Mouse (Mus musculus) CH12.LX (cell line): ENCODE measurements around the gene 1700017B05Rik. TPM values are rescaled to one million over a fixed set of nuclear protein-coding genes. Genes with fewer than 3 reads are reported as not detected.

Experiments
- DNase-seq: peaks from one replicate; pipeline ENCODE4 v3.0.0-alpha.2; 2013; ENCODE audit errors: extremely low read depth
- H3K27ac ChIP-seq: 2 replicates; pipeline ENCODE4 v1.5.1; 2012; ENCODE audit warnings: low read depth, mild to moderate bottlenecking, control low read depth, moderate library complexity; ENCODE audit not compliant: insufficient read depth
- H3K27me3 ChIP-seq: replicated peaks from 2 replicates; pipeline ENCODE3; 2012; ENCODE audit warnings: inconsistent platforms
- H3K36me3 ChIP-seq, 2 experiments: replicated peaks in 1 of 2; 2 replicates each; pipeline versions ENCODE3 to v1.6.1; 2012; ENCODE audit warnings: inconsistent platforms in 1 of 2, low read length in 1 of 2, mild to moderate bottlenecking in 1 of 2, mixed read lengths in 1 of 2, moderate library complexity in 1 of 2; ENCODE audit not compliant: control insufficient read depth in 1 of 2, insufficient read depth in 1 of 2
- H3K4me1 ChIP-seq, 2 experiments: 2 replicates each; pipeline ENCODE4 v1.6.1; 2012; ENCODE audit warnings: inconsistent platforms in 1 of 2, moderate library complexity in 1 of 2; ENCODE audit not compliant: insufficient read depth in 2 of 2, control insufficient read depth in 1 of 2
- H3K4me2 ChIP-seq: 2 replicates; pipeline ENCODE4 v1.6.1; 2012; ENCODE audit warnings: low read depth, mild to moderate bottlenecking, control low read depth; ENCODE audit not compliant: poor library complexity, insufficient read depth, severe bottlenecking
- H3K4me3 ChIP-seq, 3 experiments: fragments of 150-350 bp in 1 of 3; sonication (generic) in 1 of 3; replicated peaks in 1 of 3; 2 replicates each; pipeline versions ENCODE3 to v1.5.1; 2011 to 2012; ENCODE audit warnings: low read depth in 2 of 3, low read length in 2 of 3, mild to moderate bottlenecking in 2 of 3, moderate library complexity in 2 of 3, control low read depth in 1 of 3, improper control_type of control experiment in 1 of 3, inconsistent platforms in 1 of 3, mixed read lengths in 1 of 3; ENCODE audit not compliant: poor library complexity in 1 of 3
- H3K79me2 ChIP-seq: replicated peaks from 2 replicates; pipeline ENCODE4 v1.6.1; 2012; ENCODE audit warnings: mild to moderate bottlenecking, moderate library complexity; ENCODE audit not compliant: control insufficient read depth, poor library complexity, insufficient read depth, severe bottlenecking; ENCODE audit errors: extremely low read depth
- H3K9ac ChIP-seq: 2 replicates; pipeline ENCODE4 v1.6.1; 2012; ENCODE audit warnings: low read depth, mild to moderate bottlenecking, control low read depth, moderate library complexity; ENCODE audit not compliant: insufficient read depth
- H3K9me3 ChIP-seq: replicated peaks from 2 replicates; pipeline ENCODE3; 2012; ENCODE audit warnings: low read length, inconsistent platforms, mixed read lengths
- BHLHE40 ChIP-seq: IDR thresholded peaks from 2 replicates; pipeline ENCODE4 v1.6.1; 2011; ENCODE audit warnings: mild to moderate bottlenecking, low read depth, low read length, improper control_type of control experiment
- CHD1 ChIP-seq: IDR thresholded peaks from 2 replicates; pipeline ENCODE4 v1.6.1; 2012; ENCODE audit warnings: low read depth, low read length, improper control_type of control experiment, inconsistent platforms
- CTCF ChIP-seq, 2 experiments: IDR thresholded peaks in 1 of 2; conservative IDR thresholded peaks in 1 of 2; 2 replicates each; pipeline ENCODE4 v1.5.1; 2011 to 2012; ENCODE audit warnings: low read depth in 2 of 2, low read length in 2 of 2, improper control_type of control experiment in 1 of 2, inconsistent platforms in 1 of 2, mild to moderate bottlenecking in 1 of 2, moderate library complexity in 1 of 2
- ELF1 ChIP-seq: IDR thresholded peaks from 2 replicates; pipeline ENCODE4 v1.6.1; 2014; ENCODE audit warnings: low read depth, mild to moderate bottlenecking, inconsistent platforms, low read length, improper control_type of control experiment
- EP300 ChIP-seq: IDR thresholded peaks from 2 replicates; pipeline ENCODE4 v1.6.1; 2011; ENCODE audit warnings: low read length, improper control_type of control experiment
- ETS1 ChIP-seq: conservative IDR thresholded peaks from 2 replicates; pipeline ENCODE4 v1.6.1; 2012; ENCODE audit warnings: low read depth, mild to moderate bottlenecking, inconsistent platforms, low read length, improper control_type of control experiment, moderate library complexity
- GABPA ChIP-seq: IDR thresholded peaks from 2 replicates; pipeline ENCODE4 v1.6.1; 2012; ENCODE audit warnings: low read depth, low read length, improper control_type of control experiment, inconsistent platforms; ENCODE audit not compliant: insufficient replicate concordance
- IRF4 ChIP-seq: IDR thresholded peaks from 2 replicates; pipeline ENCODE4 v1.6.1; 2014; ENCODE audit warnings: low read depth, mild to moderate bottlenecking, inconsistent platforms, low read length, improper control_type of control experiment
- JUN ChIP-seq: IDR thresholded peaks from 2 replicates; pipeline ENCODE4 v1.6.1; 2011; ENCODE audit warnings: low read depth, mild to moderate bottlenecking, low read length, improper control_type of control experiment, moderate library complexity; ENCODE audit not compliant: insufficient read depth
- KAT2A ChIP-seq: IDR thresholded peaks from 2 replicates; pipeline ENCODE4 v1.6.1; 2012; ENCODE audit warnings: low read length, improper control_type of control experiment, inconsistent platforms; ENCODE audit not compliant: insufficient replicate concordance
- MAFK ChIP-seq: IDR thresholded peaks from 2 replicates; pipeline ENCODE4 v1.6.1; 2011; ENCODE audit warnings: low read length, improper control_type of control experiment; ENCODE audit not compliant: insufficient replicate concordance
- MAX ChIP-seq: IDR thresholded peaks from 2 replicates; pipeline ENCODE4 v1.6.1; 2011; ENCODE audit warnings: low read length, improper control_type of control experiment
- MAZ ChIP-seq: IDR thresholded peaks from 2 replicates; pipeline ENCODE4 v1.6.1; 2012; ENCODE audit warnings: low read depth, mild to moderate bottlenecking, inconsistent platforms, low read length, improper control_type of control experiment, moderate library complexity
- MEF2A ChIP-seq: IDR thresholded peaks from 2 replicates; pipeline ENCODE4 v1.6.1; 2014; ENCODE audit warnings: low read depth, mild to moderate bottlenecking, inconsistent platforms, low read length, improper control_type of control experiment, borderline replicate concordance
- MYC ChIP-seq: IDR thresholded peaks from 2 replicates; pipeline ENCODE4 v1.6.1; 2011; ENCODE audit warnings: low read depth, mild to moderate bottlenecking, improper control_type of control experiment, low read length
- NELFE ChIP-seq: IDR thresholded peaks from 2 replicates; pipeline ENCODE4 v1.6.1; 2011; ENCODE audit warnings: low read depth, low read length, improper control_type of control experiment
- NRF1 ChIP-seq: IDR thresholded peaks from 2 replicates; pipeline ENCODE4 v1.6.1; 2014; ENCODE audit warnings: low read depth, mild to moderate bottlenecking, inconsistent platforms, low read length, improper control_type of control experiment, moderate library complexity
- POLR2AphosphoS2 ChIP-seq: IDR thresholded peaks from 2 replicates; pipeline ENCODE4 v1.6.1; 2011; ENCODE audit warnings: low read depth, low read length, improper control_type of control experiment
- RAD21 ChIP-seq: IDR thresholded peaks from 2 replicates; pipeline ENCODE4 v1.6.1; 2011; ENCODE audit warnings: low read depth, mild to moderate bottlenecking, low read length, improper control_type of control experiment, moderate library complexity
- SIN3A ChIP-seq: IDR thresholded peaks from 2 replicates; pipeline ENCODE4 v1.6.1; 2012; ENCODE audit warnings: low read length, improper control_type of control experiment, inconsistent platforms
- SMC3 ChIP-seq: IDR thresholded peaks from 2 replicates; pipeline ENCODE4 v1.6.1; 2011; ENCODE audit warnings: low read depth, low read length, improper control_type of control experiment
- TBP ChIP-seq: conservative IDR thresholded peaks from 2 replicates; pipeline ENCODE4 v1.6.1; 2011; ENCODE audit warnings: low read depth, low read length, improper control_type of control experiment
- USF1 ChIP-seq: IDR thresholded peaks from 2 replicates; pipeline ENCODE4 v1.6.1; 2014; ENCODE audit warnings: low read depth, mild to moderate bottlenecking, inconsistent platforms, low read length, improper control_type of control experiment
- USF2 ChIP-seq: conservative IDR thresholded peaks from 2 replicates; pipeline ENCODE4 v1.6.1; 2011; ENCODE audit warnings: low read depth, low read length, improper control_type of control experiment
- ZC3H11A ChIP-seq: IDR thresholded peaks from 2 replicates; pipeline ENCODE4 v1.6.1; 2012; ENCODE audit warnings: low read depth, mild to moderate bottlenecking, inconsistent platforms, low read length, improper control_type of control experiment
- ZKSCAN1 ChIP-seq: IDR thresholded peaks from 2 replicates; pipeline ENCODE4 v1.6.1; 2012; ENCODE audit warnings: low read depth, inconsistent platforms, low read length, improper control_type of control experiment, borderline replicate concordance
- dilution Hi-C: fragments of 300-500 bp; cut with MboI; formaldehyde crosslinking; loops from 2 replicates; pipeline ENCODE4 v1.14.3; 2020; ENCODE audit warnings: low sequenced_read_pairs; ENCODE audit not compliant: extremely low pct_unique_long_range_greater_than_20kb, extremely low pct_ligation_motif_present
- in situ Hi-C: fragments of 300-500 bp; cut with MboI; formaldehyde crosslinking; loops from 3 replicates; pipeline ENCODE4 v1.14.3; 2019; ENCODE audit warnings: low sequenced_read_pairs, low pct_ligation_motif_present, low pct_unique_long_range_greater_than_20kb, mixed read lengths
- polyA plus RNA-seq: library from polyadenylated mRNA; unstranded; fragments of >175 nt; gene quantifications from 2 replicates; pipeline ENCODE4 v1.2.1, GENCODE M21; 2012; ENCODE audit warnings: low read depth; ENCODE audit not compliant: insufficient read length
- total RNA-seq, 2 experiments: library from RNA; depleted of rRNA; stranded (reverse); fragments of 300-350 nt in 1 of 2; fragments of >200 nt in 1 of 2; gene quantifications; 2 replicates each; pipeline ENCODE4 v1.2.3; 2012 to 2014

1700017B05Rik gene
- total and polyA plus RNA-seq, 3 experiments, result 26.4 to 56.0 (median 38.6) TPM

DNA sequence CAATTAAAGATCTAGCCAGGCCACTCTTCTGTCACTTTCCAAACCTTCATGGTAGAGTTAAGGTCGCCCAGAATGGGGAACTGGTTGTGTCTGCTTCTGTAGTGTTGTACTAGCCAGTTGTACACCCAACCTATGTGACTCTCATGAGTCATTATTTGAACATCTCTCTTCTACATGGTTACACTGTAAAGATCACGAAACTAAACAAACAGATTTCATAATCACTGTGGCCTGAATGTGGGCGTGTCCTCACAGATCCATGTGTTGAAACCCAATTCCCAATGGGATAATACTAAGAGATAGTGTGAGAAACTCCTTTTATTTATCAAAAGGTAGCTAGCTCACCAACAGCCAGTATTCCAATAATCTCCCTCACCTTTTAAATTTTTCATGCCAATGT is 33.3 kb upstream of the 1700017B05Rik start:
- H3K27ac ChIP-seq, result no peak overlapping the region
- dilution Hi-C loops, result no loop called here

DNA sequence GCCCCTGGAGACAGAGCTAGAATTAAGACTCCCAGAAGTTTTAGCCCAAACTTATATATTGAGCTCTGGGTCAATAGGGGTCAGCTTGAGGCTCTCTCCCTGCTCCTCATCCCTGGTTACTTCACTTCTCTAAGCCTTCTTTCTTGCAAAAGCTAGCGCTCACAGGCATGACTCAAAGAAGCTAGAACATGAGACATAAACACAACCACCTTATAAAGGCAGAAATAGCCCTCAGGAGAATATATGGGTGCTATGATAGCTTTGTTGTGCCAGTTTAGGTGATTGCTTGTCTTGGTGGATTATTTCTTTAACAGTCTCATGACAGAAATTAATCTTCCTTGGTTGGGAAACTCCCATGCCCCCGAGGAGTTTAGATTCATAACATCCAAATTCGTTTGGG is 32.5 kb upstream of the 1700017B05Rik start:
- DNase-seq, result no peak
- no peak overlapping the region for H3K27ac ChIP-seq
- H3K4me2 ChIP-seq, result no peak overlapping the region
- in situ Hi-C loops, result no loop called here
- no peaks in the 10 kb centered on the region for H3K79me2 ChIP-seq
- H3K9me3 ChIP-seq, result peaks cover 2% of the 10 kb centered on the region
- dilution Hi-C loops, result no loop called here
- H3K9ac ChIP-seq, result no peak overlapping the region
- TF ChIP-seq ZKSCAN1 (no peak), RAD21 (no peak), MAX (no peak), GABPA (no peak), MEF2A (no peak), SMC3 (no peak), MAZ (no peak), SIN3A (no peak), ELF1 (no peak), NRF1 (no peak), ETS1 (no peak), CHD1 (no peak), BHLHE40 (no peak), MYC (no peak), KAT2A (no peak), USF1 (no peak)
- TF ChIP-seq, all 38 proteins: peak for 0
- no peak overlapping the region for H3K4me3 ChIP-seq
- no peaks in the 10 kb centered on the region for H3K27me3 ChIP-seq
- H3K4me1 ChIP-seq, result peaks cover 2 to 23% of the 10 kb centered on the region in 2 experiments; a peak in 3 of 4 replicates
- H3K36me3 ChIP-seq, result no peaks in the 10 kb centered on the region

More for the DNA sequence above, 33.3 kb upstream of the 1700017B05Rik start:
- Histone ChIP-seq H3K9ac (no peak overlapping the region), H3K4me2 (no peak overlapping the region), H3K4me1 (peaks cover 4 to 30% of the 10 kb centered on the region in 2 experiments; a peak in 3 of 4 replicates), H3K27me3 (no peaks in the 10 kb centered on the region), H3K79me2 (no peaks in the 10 kb centered on the region), H3K9me3 (peaks cover 2% of the 10 kb centered on the region), H3K36me3 (no peaks in the 10 kb centered on the region), H3K4me3 (no peak overlapping the region)
- no peak for DNase-seq
- in situ Hi-C loops, result no loop called here
- TF ChIP-seq EP300 (no peak), TBP (no peak), MAFK (no peak), ZC3H11A (no peak), USF2 (no peak), JUN (no peak), POLR2AphosphoS2 (no peak), NELFE (no peak), CTCF (conservative IDR thresholded peaks at IDR 0.05 in 1 of 2, IDR thresholded peaks at IDR 0.05 in 1 of 2; ENCODE audit: low read depth in 2 of 2, low read length in 2 of 2) (no peak), IRF4 (no peak)
